Mouse (Mus musculus) forebrain, embryonic 10.5 days (tissue): ENCODE results near the gene Pttg1. TPM values are rescaled to one million over a fixed set of nuclear protein-coding genes. Genes with fewer than 3 reads are reported as not detected.
A peak's percentile ranks its signal among the peaks of the same experiment; 100 is the strongest.

ENCODE experiments used
- DNase-seq: peaks from one replicate; pipeline ENCODE4 v3.0.0-alpha.2; 2017; ENCODE audit warnings: low spot score; ENCODE audit errors: extremely low spot score
- H3K27ac ChIP-seq: fragments of 300-500 bp; sonication (generic); 2 replicates; pipeline ENCODE4 v1.5.1; 2016; ENCODE audit warnings: mild to moderate bottlenecking
- H3K27me3 ChIP-seq: fragments of 300-500 bp; sonication (generic); 2 replicates; pipeline ENCODE4 v1.6.1; 2016; ENCODE audit warnings: mild to moderate bottlenecking; ENCODE audit not compliant: poor library complexity, severe bottlenecking
- H3K36me3 ChIP-seq: fragments of 300-500 bp; sonication (generic); replicated peaks from 2 replicates; pipeline ENCODE4 v1.6.1; 2016; ENCODE audit warnings: mild to moderate bottlenecking, moderate library complexity
- H3K4me1 ChIP-seq: fragments of 300-500 bp; sonication (generic); 2 replicates; pipeline ENCODE4 v1.6.1; 2016
- H3K4me3 ChIP-seq: fragments of 300-500 bp; sonication (generic); 2 replicates; pipeline ENCODE4 v1.5.1; 2016; ENCODE audit warnings: mild to moderate bottlenecking, moderate library complexity
- H3K9me3 ChIP-seq: fragments of 300-500 bp; sonication (generic); 2 replicates; pipeline ENCODE4 v1.6.1; 2016; ENCODE audit warnings: mild to moderate bottlenecking, moderate library complexity
- WGBS: fragments of 180-500 bp; shearing (Covaris S2); methylation state at CpG from one replicate; pipeline ENCODE4 v1.1.7; 2016; 5-methylcytosine and 5-hydroxymethylcytosine counted together
- polyA plus RNA-seq: library from polyadenylated mRNA; unstranded; fragments of >200 nt; fragmentation: Nextera tagmentation; extraction: Ambion mirVana; gene quantifications from 2 replicates; pipeline ENCODE4 v1.2.1, GENCODE M21; 2016

Pttg1 gene
- polyA plus RNA-seq: 83.0 and 84.6 TPM in 2 replicates

GRCm38 (mm10) chr11:43425824-43426413, at the start of gene Pttg1:
Pttg1 (minus strand) TSS chr11:43426251.
- Histone ChIP-seq H3K27me3 (no peaks in the 10 kb centered on the region), H3K9me3 (no peaks in the 10 kb centered on the region; the same call in 1 of the 2 replicates), H3K4me1 (peaks cover 11% of the 10 kb centered on the region), H3K36me3 (peaks cover 14% of the 10 kb centered on the region), H3K27ac (peak within 1 kb of the TSS; percentile 86), H3K4me3 (peak within 1 kb of the TSS; percentile 64)
- DNase-seq: peak; percentile 82
- 4% methylated on average over 27 of the region's 27 CpGs for WGBS

- peak within 1 kb of the TSS; percentile 51 for H3K4me3 ChIP-seq
- DNase-seq: peak; percentile 57
- H3K36me3 ChIP-seq: no peaks in the 10 kb centered on the region
- peaks cover 29% of the 10 kb centered on the region for H3K27me3 ChIP-seq
- H3K4me1 ChIP-seq: peaks cover 16% of the 10 kb centered on the region
- WGBS: 2% methylated on average over 24 of the region's 24 CpGs
- H3K27ac ChIP-seq: peak within 1 kb of the TSS; percentile 53; the same call in 1 of the 2 replicates
- H3K9me3 ChIP-seq: no peaks in the 10 kb centered on the region
Observed at GRCm38 (mm10) chr11:43474225-43474774, 48.2 kb upstream of the Pttg1 start, which contains the start of gene C1qtnf2. C1qtnf2 (plus strand) TSS chr11:43474276.

GRCm38 (mm10) chr11:43473635-43474224, 47.7 kb upstream of the Pttg1 start:
- WGBS: 60% methylated on average over 15 of the region's 15 CpGs
- peaks cover 16% of the 10 kb centered on the region for H3K4me1 ChIP-seq
- no peak for DNase-seq
- H3K9me3 ChIP-seq: no peaks in the 10 kb centered on the region
- no peaks in the 10 kb centered on the region for H3K36me3 ChIP-seq
- H3K27ac ChIP-seq: peak overlapping the region; percentile 53; the same call in 1 of the 2 replicates
- peaks cover 29% of the 10 kb centered on the region for H3K27me3 ChIP-seq
- peak overlapping the region; percentile 51 for H3K4me3 ChIP-seq

GRCm38 (mm10) chr11:43473115-43473514, 47.1 kb upstream of the Pttg1 start:
- Histone ChIP-seq H3K27ac (no peak overlapping the region), H3K9me3 (no peaks in the 10 kb centered on the region), H3K36me3 (no peaks in the 10 kb centered on the region), H3K27me3 (peaks cover 29% of the 10 kb centered on the region), H3K4me1 (peaks cover 16% of the 10 kb centered on the region), H3K4me3 (no peak overlapping the region)
- no peak for DNase-seq
- WGBS: 74% methylated on average over 1 of the region's 1 CpGs

- 77% methylated on average over 6 of the region's 6 CpGs for WGBS
- no peak for DNase-seq
- Histone ChIP-seq H3K4me3 (no peak overlapping the region), H3K27ac (no peak overlapping the region), H3K27me3 (peaks cover 29% of the 10 kb centered on the region), H3K36me3 (no peaks in the 10 kb centered on the region), H3K9me3 (no peaks in the 10 kb centered on the region), H3K4me1 (peaks cover 16% of the 10 kb centered on the region)
Observed at GRCm38 (mm10) chr11:43470881-43471820, 45.1 kb upstream of the Pttg1 start.

- no peak for DNase-seq
- no peaks in the 10 kb centered on the region for H3K9me3 ChIP-seq
- WGBS: 68% methylated on average over 5 of the region's 5 CpGs
Observed at GRCm38 (mm10) chr11:43470118-43470517, 44.1 kb upstream of the Pttg1 start.

GRCm38 (mm10) chr11:43463204-43463603, 37.2 kb upstream of the Pttg1 start:
- WGBS: 94% methylated on average over 25 of the region's 25 CpGs
- no peak for DNase-seq
- no peak overlapping the region for H3K4me3 ChIP-seq

More at GRCm38 (mm10) chr11:43470118-43470517, 44.1 kb upstream of the Pttg1 start:
- peaks cover 22% of the 10 kb centered on the region for H3K27me3 ChIP-seq
- no peak overlapping the region for H3K27ac ChIP-seq
- no peak overlapping the region for H3K4me3 ChIP-seq
- H3K4me1 ChIP-seq: peaks cover 15% of the 10 kb centered on the region
- no peaks in the 10 kb centered on the region for H3K36me3 ChIP-seq

GRCm38 (mm10) chr11:43452266-43452665, 26.2 kb upstream of the Pttg1 start:
- H3K27ac ChIP-seq: no peak overlapping the region
- no peak for DNase-seq
- no peaks in the 10 kb centered on the region for H3K4me1 ChIP-seq
- peaks cover 5% of the 10 kb centered on the region for H3K36me3 ChIP-seq
- WGBS: 84% methylated on average over 2 of the region's 2 CpGs
- H3K4me3 ChIP-seq: no peak overlapping the region
- no peaks in the 10 kb centered on the region for H3K9me3 ChIP-seq
- no peaks in the 10 kb centered on the region for H3K27me3 ChIP-seq

More at GRCm38 (mm10) chr11:43463204-43463603, 37.2 kb upstream of the Pttg1 start:
- H3K9me3 ChIP-seq: peaks cover 7% of the 10 kb centered on the region
- H3K27ac ChIP-seq: no peak overlapping the region
- H3K4me1 ChIP-seq: no peaks in the 10 kb centered on the region
- H3K36me3 ChIP-seq: no peaks in the 10 kb centered on the region
- H3K27me3 ChIP-seq: no peaks in the 10 kb centered on the region

- Histone ChIP-seq H3K27me3 (no peaks in the 10 kb centered on the region), H3K9me3 (no peaks in the 10 kb centered on the region), H3K4me3 (no peak overlapping the region), H3K27ac (no peak overlapping the region), H3K4me1 (no peaks in the 10 kb centered on the region), H3K36me3 (peaks cover 15% of the 10 kb centered on the region)
- 75% methylated on average over 4 of the region's 4 CpGs for WGBS
- DNase-seq: no peak
Observed at GRCm38 (mm10) chr11:43451322-43451721, 25.3 kb upstream of the Pttg1 start.

GRCm38 (mm10) chr11:43449916-43450315, 23.9 kb upstream of the Pttg1 start:
- Histone ChIP-seq H3K4me1 (no peaks in the 10 kb centered on the region), H3K4me3 (no peak overlapping the region), H3K9me3 (no peaks in the 10 kb centered on the region), H3K27ac (no peak overlapping the region), H3K36me3 (peaks cover 29% of the 10 kb centered on the region), H3K27me3 (no peaks in the 10 kb centered on the region)
- DNase-seq: no peak
- 94% methylated on average over 2 of the region's 2 CpGs for WGBS

- no peak for DNase-seq
- Histone ChIP-seq H3K9me3 (no peaks in the 10 kb centered on the region), H3K27ac (no peak overlapping the region), H3K27me3 (no peaks in the 10 kb centered on the region), H3K36me3 (peaks cover 96% of the 10 kb centered on the region), H3K4me3 (no peak overlapping the region), H3K4me1 (no peaks in the 10 kb centered on the region)
- WGBS: 94% methylated on average over 13 of the region's 13 CpGs
Observed at GRCm38 (mm10) chr11:43443183-43443582, 17.1 kb upstream of the Pttg1 start.

GRCm38 (mm10) chr11:43441121-43441520, 15.1 kb upstream of the Pttg1 start:
- Histone ChIP-seq H3K36me3 (peaks cover 89% of the 10 kb centered on the region), H3K4me3 (no peak overlapping the region)
- WGBS: 92% methylated on average over 10 of the region's 10 CpGs

More at GRCm38 (mm10) chr11:43441121-43441520, 15.1 kb upstream of the Pttg1 start:
- H3K9me3 ChIP-seq: no peaks in the 10 kb centered on the region
- DNase-seq: no peak
- H3K4me1 ChIP-seq: no peaks in the 10 kb centered on the region
- H3K27ac ChIP-seq: no peak overlapping the region
- no peaks in the 10 kb centered on the region for H3K27me3 ChIP-seq
